Comparison of ENCODE assay signal across 8 mouse cellular contexts in genomic region chr2:177758941-177759558, GRCm38 (mm10). TPM values are rescaled to one million over a fixed set of nuclear protein-coding genes. Genes with fewer than 3 reads are reported as not detected.
A peak's percentile ranks its signal among the peaks of the same experiment; 100 is the strongest.
DNase-seq lines count a peak whose midpoint lies in the region; TF ChIP-seq lines count a peak whose summit lies in the region.
"Not testable (repeated sequence)": the region's sequence is repeated elsewhere in the genome, so short reads cannot be mapped to it uniquely, and the experiment has no call there.

TSS of gene Gm14322 (plus strand) at chr2:177759288.

- not testable (repeated sequence) for H3K4me1 ChIP-seq in bone marrow macrophage, adult 2 months (ENCODE audit: control insufficient read depth, insufficient read depth, low read length); forebrain, embryonic 10.5 days; heart, embryonic 10.5 days; kidney, adult 2 months (ENCODE audit: control insufficient read depth, insufficient read depth, low read length)

- H3K27me3 ChIP-seq in forebrain, embryonic 10.5 days (ENCODE audit: poor library complexity, severe bottlenecking); heart, embryonic 10.5 days (ENCODE audit: insufficient read depth, poor library complexity, severe bottlenecking); kidney, adult 2 months (replicated peaks; ENCODE audit: control insufficient read depth, insufficient read depth, low read length): not testable (repeated sequence)

- not testable (repeated sequence) for H3K27ac ChIP-seq in bone marrow macrophage, adult 2 months (ENCODE audit: insufficient read depth, low read depth, low read length); forebrain, embryonic 10.5 days; heart, embryonic 10.5 days; kidney, adult 2 months (ENCODE audit: insufficient read depth, low read depth, low read length)

- not testable (repeated sequence) for TF ChIP-seq CTCF in bone marrow macrophage, adult 2 months (IDR thresholded peaks at IDR 0.05; ENCODE audit: low read depth, low read length); kidney, adult 2 months (conservative IDR thresholded peaks at IDR 0.05; ENCODE audit: insufficient read depth, insufficient read length, low read depth, low read length)

- WGBS in forebrain, embryonic 10.5 days, result 22% methylated on average over 9 of the region's 9 CpGs
- 14% methylated on average over 9 of the region's 9 CpGs for WGBS in heart, embryonic 10.5 days
- 24% methylated on average over 9 of the region's 9 CpGs for WGBS in kidney, adult 2 months

- intact Hi-C loops in left cerebral cortex, postnatal 10 days (cut with DNase I), result not testable (repeated sequence)

- not testable (repeated sequence) for TF ChIP-seq POLR2A in bone marrow macrophage, adult 2 months (IDR thresholded peaks at IDR 0.05; ENCODE audit: borderline replicate concordance, low read depth, low read length); kidney, adult 2 months (IDR thresholded peaks at IDR 0.05; ENCODE audit: low read depth, low read length)

- H3K4me3 ChIP-seq in bone marrow macrophage, adult 2 months (ENCODE audit: insufficient read depth, low read length), result peak within 1 kb of the TSS; percentile 53
- H3K4me3 ChIP-seq in forebrain, embryonic 10.5 days, result peak within 1 kb of the TSS; percentile 45
- peak within 1 kb of the TSS; percentile 44 for H3K4me3 ChIP-seq in heart, embryonic 10.5 days
- peak within 1 kb of the TSS; percentile 59 for H3K4me3 ChIP-seq in kidney, adult 2 months (ENCODE audit: insufficient read depth, low read depth, low read length)

- not testable (repeated sequence) for H3K36me3 ChIP-seq in forebrain, embryonic 10.5 days (replicated peaks); heart, embryonic 10.5 days; kidney, adult 2 months (ENCODE audit: control insufficient read depth, insufficient read depth, low read length)

- not testable (repeated sequence) for H3K9me3 ChIP-seq in forebrain, embryonic 10.5 days; heart, embryonic 10.5 days

- peak; percentile 12 for DNase-seq in forebrain, embryonic 10.5 days (ENCODE audit: extremely low spot score, low spot score)
- not testable (repeated sequence) for DNase-seq in heart, embryonic 10.5 days (ENCODE audit: low spot score)
- DNase-seq in kidney, adult 2 months, result peak; percentile 81
- peak; percentile 18 to 55 for DNase-seq in left cerebral cortex, postnatal 10 days (ENCODE audit: extremely low spot score in 1 of 2, low spot score in 2 of 2)
- peak; percentile 59 for DNase-seq in lung, postnatal 36 days
- peak; percentile 60 to 76 for DNase-seq in right cerebral cortex, adult 2 months (ENCODE audit: low spot score in 2 of 2)
- DNase-seq in yolk sac, embryonic 10.5 days (ENCODE audit: low spot score), result peak; percentile 8

RNA-seq across cellular contexts. Expression of gene Gm14322, which starts in this region (rescaled TPM):
- 1.2 and 2.7 TPM in 2 replicates for polyA plus RNA-seq in bone marrow macrophage, adult 2 months (2012; ENCODE audit: insufficient read depth, insufficient read length, missing spikeins)
- 9.3 and 12.1 TPM in 2 replicates for polyA plus RNA-seq in forebrain, embryonic 10.5 days (2016; fragmentation: Nextera tagmentation; extraction: Ambion mirVana)
- 7.3 and 8.1 TPM in 2 replicates for polyA plus RNA-seq in heart, embryonic 10.5 days (2016; fragmentation: Nextera tagmentation; extraction: Ambion mirVana)
- polyA plus RNA-seq in kidney, adult 2 months (2012; rRNA removed), result 1.5 and 1.9 TPM in 2 replicates
- total RNA-seq in left cerebral cortex, postnatal 10 days (2021), result 10 to 100 TPM; 23.2 to 26.3 TPM
